Mouse (Mus musculus) small intestine, adult 2 months (tissue): ENCODE results near the gene Sowahb. TPM values are rescaled to one million over a fixed set of nuclear protein-coding genes. Genes with fewer than 3 reads are reported as not detected.

Experiments used
- H3K27ac ChIP-seq: fragments of 200-500 bp; 2 replicates; pipeline ENCODE4 v1.5.1; 2012; ENCODE audit warnings: low read depth, low read length, control low read depth, inconsistent platforms; ENCODE audit not compliant: insufficient read depth
- H3K27me3 ChIP-seq: fragments of 200-500 bp; 2 replicates; pipeline ENCODE4 v1.6.1; 2012; ENCODE audit warnings: mild to moderate bottlenecking, moderate library complexity, low read length, inconsistent platforms; ENCODE audit not compliant: control insufficient read depth, insufficient read depth
- H3K36me3 ChIP-seq: fragments of 200-500 bp; 2 replicates; pipeline ENCODE4 v1.6.1; 2012; ENCODE audit warnings: mild to moderate bottlenecking, low read length, control low read depth, inconsistent platforms; ENCODE audit not compliant: control insufficient read depth, insufficient read depth
- H3K4me1 ChIP-seq: fragments of 200-500 bp; 2 replicates; pipeline ENCODE4 v1.6.1; 2012; ENCODE audit warnings: low read length, inconsistent platforms, mixed read lengths; ENCODE audit not compliant: control insufficient read depth, insufficient read depth, insufficient read length
- H3K4me3 ChIP-seq: fragments of 200-500 bp; 2 replicates; pipeline ENCODE4 v1.5.1; 2012; ENCODE audit warnings: low read depth, mild to moderate bottlenecking, control low read depth, inconsistent platforms, low read length, moderate library complexity
- CTCF ChIP-seq: fragments of 200-500 bp; IDR thresholded peaks from 2 replicates; pipeline ENCODE4 v1.5.1; 2012; ENCODE audit warnings: low read depth, mild to moderate bottlenecking, control low read depth, inconsistent platforms, low read length, moderate library complexity, mixed read lengths; ENCODE audit not compliant: insufficient replicate concordance, insufficient read length; ENCODE audit errors: extremely low read depth
- POLR2A ChIP-seq: fragments of 200-500 bp; IDR thresholded peaks from 2 replicates; pipeline ENCODE4 v1.6.1; 2012; ENCODE audit warnings: low read depth, mild to moderate bottlenecking, control low read depth, inconsistent platforms, low read length, moderate library complexity
- WGBS: fragments of 180-500 bp; shearing (Covaris S2); methylation state at CpG from one replicate; pipeline ENCODE4 v1.1.7; 2018; 5-methylcytosine and 5-hydroxymethylcytosine counted together
- polyA plus RNA-seq: library from polyadenylated mRNA; depleted of rRNA; stranded (reverse); fragments of >200 nt; gene quantifications from 2 replicates; pipeline ENCODE4 v1.2.3, GENCODE M21; 2012

Sowahb gene
- polyA plus RNA-seq, 1 experiment = 33.6 TPM

DNA sequence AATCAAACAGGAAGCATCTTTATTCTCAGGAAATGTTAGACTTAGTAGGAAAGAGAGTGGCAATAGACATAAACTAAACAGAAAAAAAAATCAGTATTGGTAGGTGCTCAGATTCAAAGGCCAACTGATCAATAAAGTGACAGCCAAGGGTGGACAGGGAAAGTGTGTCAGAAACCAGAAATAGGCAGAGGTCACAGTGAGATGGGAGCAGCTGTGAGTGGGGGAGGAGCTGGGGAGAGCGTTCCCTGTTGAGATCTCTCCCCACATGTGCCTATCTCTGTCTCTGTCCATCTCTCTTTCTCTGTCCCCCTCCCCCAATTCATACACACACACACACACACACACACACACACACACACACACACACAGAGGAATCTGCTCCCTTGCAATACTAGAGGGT is 5.1 kb upstream of the Sowahb start:
- H3K36me3 ChIP-seq = no peaks in the 10 kb centered on the region
- H3K4me3 ChIP-seq = no peak overlapping the region
- no peak overlapping the region for H3K27ac ChIP-seq
- WGBS = 92% methylated on average over 1 of the region's 1 CpGs
- H3K27me3 ChIP-seq = no peaks in the 10 kb centered on the region
- TF ChIP-seq POLR2A = no peak
- TF ChIP-seq CTCF = no peak
- no peaks in the 10 kb centered on the region for H3K4me1 ChIP-seq

DNA sequence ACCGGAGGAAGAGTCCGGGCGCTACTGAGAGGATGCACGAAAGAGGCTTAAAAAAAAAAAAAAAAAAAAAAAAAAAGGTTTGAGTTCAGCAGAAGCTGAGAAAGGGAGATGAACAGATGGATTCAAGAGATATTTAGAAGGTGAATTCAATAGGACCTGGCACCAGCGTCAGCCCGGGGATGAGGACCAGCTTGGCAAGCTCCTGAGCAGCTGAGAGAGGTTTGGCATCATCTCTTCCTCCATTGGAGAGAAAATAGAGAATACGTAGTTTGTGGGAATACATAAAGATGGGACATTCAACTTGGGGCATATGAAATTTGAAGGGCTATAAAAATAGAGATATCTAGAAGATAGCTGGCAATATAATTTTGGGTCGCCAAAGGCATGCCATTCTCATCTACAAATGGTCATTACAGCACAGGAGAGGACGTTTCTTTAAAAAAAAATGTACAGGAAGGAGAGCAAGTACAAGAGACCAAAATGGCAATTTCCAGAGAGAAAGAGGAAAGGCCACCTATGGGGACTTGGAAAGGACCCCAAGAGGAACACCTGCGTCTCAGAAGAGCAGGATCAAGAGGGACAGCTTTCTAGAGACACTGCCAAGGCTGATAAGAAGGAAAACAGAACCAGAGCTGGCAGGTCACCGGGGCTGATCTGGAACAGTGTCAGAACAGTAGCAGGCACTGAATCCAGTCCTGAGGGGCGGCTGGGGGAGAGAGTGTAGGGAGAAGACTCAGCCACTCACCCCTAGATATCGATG is 3.8 kb upstream of the Sowahb start:
- H3K4me1 ChIP-seq = no peaks in the 10 kb centered on the region
- no peaks in the 10 kb centered on the region for H3K36me3 ChIP-seq
- WGBS = 63% methylated on average over 13 of the region's 13 CpGs
- H3K27me3 ChIP-seq = no peaks in the 10 kb centered on the region; the same call in 1 of the 2 replicates
- TF ChIP-seq CTCF (no peak), POLR2A (no peak)
- no peak overlapping the region for H3K27ac ChIP-seq
- H3K4me3 ChIP-seq = no peak overlapping the region

DNA sequence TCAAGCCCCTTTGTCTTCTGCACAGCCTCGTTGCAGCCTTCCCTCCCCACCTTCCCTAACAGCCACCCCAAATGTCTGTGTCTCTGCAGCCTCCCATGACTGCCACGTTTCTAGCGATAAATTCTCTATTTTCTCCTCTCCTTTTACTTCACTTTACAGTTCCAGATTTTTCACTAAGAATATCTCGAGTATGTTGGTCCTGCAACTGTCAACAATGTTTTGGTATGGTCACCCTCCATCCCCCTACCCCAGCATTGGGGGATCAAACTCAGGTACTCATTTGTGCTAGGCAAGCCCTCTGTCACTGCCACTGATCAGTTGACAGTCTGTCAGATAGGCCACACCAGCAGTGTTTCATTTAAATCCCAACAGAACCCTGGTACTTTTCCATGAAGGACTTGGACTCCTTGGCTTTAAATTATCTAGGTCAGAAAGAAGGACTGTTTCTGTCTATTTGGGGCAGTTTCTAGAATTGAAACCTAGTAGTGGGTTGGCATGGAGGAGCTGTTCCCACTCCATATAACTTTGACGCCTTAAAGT is 1.6 kb upstream of the Sowahb start:
- Histone ChIP-seq H3K36me3 (no peaks in the 10 kb centered on the region), H3K4me3 (no peak overlapping the region), H3K4me1 (no peaks in the 10 kb centered on the region), H3K27me3 (no peaks in the 10 kb centered on the region; the same call in 1 of the 2 replicates), H3K27ac (no peak overlapping the region)
- TF ChIP-seq POLR2A (no peak), CTCF (no peak)
- whole genome bisulfite sequencing = 63% methylated on average over 5 of the region's 5 CpGs

DNA sequence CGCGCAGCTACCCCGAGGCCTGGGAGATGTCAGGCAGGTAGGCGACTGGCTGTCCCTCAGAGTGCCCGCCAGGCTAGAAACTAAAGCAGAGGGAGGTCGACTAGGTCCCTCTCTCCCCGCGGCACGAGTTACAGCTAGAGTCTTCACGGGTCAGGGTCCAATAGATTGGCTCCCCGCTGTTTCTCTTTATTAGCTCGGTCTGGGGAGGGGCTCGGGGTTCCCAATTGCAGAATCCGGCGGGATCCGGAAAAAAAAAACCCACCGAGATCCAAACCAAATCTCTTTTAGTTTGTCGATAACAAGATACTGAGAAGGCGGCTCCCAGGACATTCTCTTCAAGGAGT is 521 bp upstream of the Sowahb start:
- 3% methylated on average over 19 of the region's 19 CpGs for WGBS
- Histone ChIP-seq H3K36me3 (no peaks in the 10 kb centered on the region), H3K4me1 (no peaks in the 10 kb centered on the region), H3K27ac (peak overlapping the region; percentile 86), H3K4me3 (peak overlapping the region; percentile 86), H3K27me3 (no peaks in the 10 kb centered on the region; the same call in 1 of the 2 replicates)
- no peak for TF ChIP-seq CTCF
- TF ChIP-seq POLR2A = no peak

DNA sequence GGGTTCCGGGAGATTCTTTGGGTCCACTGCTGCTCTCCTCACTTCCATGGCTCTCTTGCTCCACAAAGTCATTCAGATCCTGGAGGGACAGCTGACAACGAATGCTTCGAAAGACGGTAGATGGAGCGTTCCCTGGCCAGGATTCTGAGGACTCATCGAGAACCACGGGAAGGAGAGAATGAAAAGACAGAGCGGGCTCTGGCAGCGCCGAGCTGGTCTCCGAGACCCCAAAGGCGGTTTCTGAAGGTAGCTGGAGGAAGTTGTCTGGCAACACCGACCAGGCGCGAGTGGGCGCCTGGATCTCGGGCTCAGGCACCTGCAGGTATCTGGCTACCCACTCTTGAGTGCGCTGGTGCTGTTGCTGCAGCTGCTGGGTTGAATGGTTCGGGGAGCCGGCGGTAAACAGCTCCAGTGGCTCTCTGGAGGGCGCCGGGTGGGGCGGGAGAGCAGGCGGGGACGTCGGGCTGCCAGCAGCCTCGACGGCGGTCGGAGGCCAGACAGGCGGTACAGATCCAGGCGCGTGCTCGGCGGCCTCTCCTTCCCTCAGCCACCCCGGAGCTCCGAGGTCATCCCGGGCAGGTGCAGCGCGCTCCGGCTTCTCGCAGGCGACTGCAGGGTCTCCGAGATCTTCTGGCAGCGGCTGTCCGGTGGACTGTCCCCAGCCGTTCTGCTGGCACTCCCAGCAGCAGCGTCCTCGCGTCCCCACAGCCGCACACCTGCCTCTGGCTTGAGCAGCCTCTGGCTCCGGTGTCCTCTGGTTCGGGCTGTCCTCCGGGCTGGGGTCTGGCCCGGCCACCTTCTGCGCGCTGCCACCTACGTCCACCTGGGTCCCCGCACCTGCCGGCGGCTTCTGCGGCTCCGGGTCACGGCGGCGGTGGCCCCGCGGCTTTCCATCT is 886 bp downstream of the Sowahb start:
- Histone ChIP-seq H3K4me1 (peaks cover 6% of the 10 kb centered on the region), H3K36me3 (no peaks in the 10 kb centered on the region), H3K27ac (peak overlapping the region; percentile 95), H3K4me3 (peak overlapping the region; percentile 86), H3K27me3 (no peaks in the 10 kb centered on the region; the same call in 1 of the 2 replicates)
- 0 out of 2 replicates have a peak, but pooled peaks have one; percentile 11 for TF ChIP-seq CTCF
- TF ChIP-seq POLR2A = no peak
- 3% methylated on average over 69 of the region's 69 CpGs for WGBS

DNA sequence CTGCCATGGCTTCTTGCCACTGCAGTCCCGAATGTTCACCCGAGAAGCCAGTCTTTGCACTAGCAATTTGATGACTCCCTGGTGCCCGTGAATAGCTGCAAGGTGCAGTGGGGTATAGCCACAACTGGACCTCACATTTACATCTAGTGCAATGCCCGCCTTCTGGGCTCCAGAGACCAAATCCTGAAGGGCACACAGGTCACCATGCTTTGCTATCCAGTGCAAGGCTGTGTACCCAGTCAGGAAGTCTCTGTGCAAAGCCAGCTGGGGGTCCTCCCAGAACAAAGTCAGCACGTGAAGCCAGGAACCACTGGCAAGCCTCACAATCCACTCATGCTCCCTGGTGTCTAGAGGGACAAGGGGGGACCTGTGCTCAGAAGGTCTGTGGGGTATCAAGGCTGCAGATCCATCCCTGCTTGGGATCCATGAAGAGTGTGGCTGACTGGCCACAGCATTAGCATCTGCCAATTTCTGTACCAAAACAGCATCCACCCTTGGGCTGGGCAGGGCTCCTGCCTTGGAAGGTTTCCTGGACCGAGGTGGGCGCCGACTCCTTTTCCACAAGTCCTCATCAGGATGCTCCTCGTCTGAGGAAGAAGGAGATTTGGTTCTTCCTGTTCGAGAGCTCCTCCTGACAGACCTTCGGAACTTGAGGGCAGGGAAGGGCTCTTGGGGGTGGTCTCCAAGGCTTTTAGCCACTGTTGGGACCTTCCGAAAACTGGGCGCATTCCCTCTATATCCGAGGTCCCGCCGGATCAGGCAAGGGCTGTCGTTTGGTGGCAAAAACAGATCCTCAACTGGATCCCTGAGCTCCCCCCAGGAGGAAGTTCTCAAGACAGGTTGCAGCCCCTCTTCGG is 1.8 kb downstream of the Sowahb start:
- Histone ChIP-seq H3K27ac (peak overlapping the region; percentile 71; the same call in 1 of the 2 replicates), H3K4me1 (peaks cover 8% of the 10 kb centered on the region), H3K4me3 (peak overlapping the region; percentile 86), H3K36me3 (no peaks in the 10 kb centered on the region), H3K27me3 (no peaks in the 10 kb centered on the region; the same call in 1 of the 2 replicates)
- WGBS = 53% methylated on average over 18 of the region's 18 CpGs
- TF ChIP-seq CTCF = no peak
- TF ChIP-seq POLR2A = no peak
